Mouse (Mus musculus) liver, embryonic 11.5 days (tissue): ENCODE measurements around the gene Col6a3. TPM values are rescaled to one million over a fixed set of nuclear protein-coding genes. Genes with fewer than 3 reads are reported as not detected.
A peak's percentile ranks its signal among the peaks of the same experiment; 100 is the strongest.

Source experiments
- ATAC-seq: fragments of 200-750 bp; cut with Nextera tagmentation; replicated peaks from 2 replicates; pipeline ENCODE4 v1.8.0; 2017; ENCODE audit warnings: moderate number of reproducible peaks, mild to moderate bottlenecking, moderate TSS enrichment, moderate library complexity; ENCODE audit not compliant: low FRiP score
- DNase-seq: peaks from one replicate; pipeline ENCODE4 v3.0.0-alpha.2; 2017; ENCODE audit warnings: low spot score
- H3K27ac ChIP-seq: fragments of 300-500 bp; sonication (generic); 2 replicates; pipeline ENCODE4 v1.5.1; 2014; ENCODE audit warnings: mild to moderate bottlenecking, low read depth, low read length, control low read depth
- H3K27me3 ChIP-seq: fragments of 300-500 bp; sonication (generic); replicated peaks from 2 replicates; pipeline ENCODE4 v1.6.1; 2014; ENCODE audit warnings: low read length, mixed read lengths; ENCODE audit not compliant: control insufficient read depth, insufficient read depth
- H3K36me3 ChIP-seq: fragments of 300-500 bp; sonication (generic); 2 replicates; pipeline ENCODE4 v1.6.1; 2014; ENCODE audit warnings: mild to moderate bottlenecking, low read length, moderate library complexity, mixed read lengths; ENCODE audit not compliant: control insufficient read depth, insufficient read depth
- H3K4me1 ChIP-seq: fragments of 300-500 bp; sonication (generic); replicated peaks from 2 replicates; pipeline ENCODE4 v1.6.1; 2014; ENCODE audit warnings: low read length, mixed read lengths; ENCODE audit not compliant: control insufficient read depth, insufficient read depth
- H3K4me2 ChIP-seq: fragments of 300-500 bp; sonication (generic); 2 replicates; pipeline ENCODE4 v1.6.1; 2014; ENCODE audit warnings: mild to moderate bottlenecking, control low read depth, moderate library complexity
- H3K4me3 ChIP-seq: fragments of 300-500 bp; sonication (generic); 2 replicates; pipeline ENCODE4 v1.5.1; 2014; ENCODE audit warnings: low read depth, low read length, control low read depth
- H3K9ac ChIP-seq: fragments of 300-500 bp; sonication (generic); 2 replicates; pipeline ENCODE4 v1.6.1; 2014; ENCODE audit warnings: low read depth, low read length, control low read depth
- H3K9me3 ChIP-seq: fragments of 300-500 bp; sonication (generic); 2 replicates; pipeline ENCODE4 v1.6.1; 2016; ENCODE audit warnings: low read length, inconsistent platforms, mixed read lengths; ENCODE audit not compliant: control insufficient read depth
- WGBS: fragments of 180-500 bp; shearing (Covaris S2); extraction: QIAGEN DNeasy Blood & Tissue Kit; methylation state at CpG from one replicate; pipeline ENCODE4 v1.1.7; 2014; 5-methylcytosine and 5-hydroxymethylcytosine counted together
- polyA plus RNA-seq: library from polyadenylated mRNA; unstranded; fragments of >200 nt; fragmentation: Nextera tagmentation; extraction: Ambion mirVana; gene quantifications from 2 replicates; pipeline ENCODE4 v1.2.1, GENCODE M21; 2014

Gene Col6a3
- polyA plus RNA-seq, 1 experiment from 2014 or later: 13.1 TPM

- Histone ChIP-seq H3K4me3 (no peak overlapping the region), H3K4me1 (no peaks in the 10 kb centered on the region), H3K36me3 (no peaks in the 10 kb centered on the region), H3K9ac (no peak overlapping the region), H3K4me2 (no peak overlapping the region), H3K27ac (no peak overlapping the region), H3K27me3 (no peaks in the 10 kb centered on the region; the same call in 1 of the 2 replicates), H3K9me3 (no peaks in the 10 kb centered on the region)
- DNase-seq (no peak), ATAC-seq (no peak)
- WGBS: 36% methylated on average over 8 of the region's 8 CpGs
These were observed 6.1 kb upstream of the Col6a3 start for GRCm38 (mm10) chr1:90849836-90850235.

GRCm38 (mm10) chr1:90845206-90845605 is 1.4 kb upstream of the Col6a3 start:
- no peaks in the 10 kb centered on the region for H3K4me1 ChIP-seq
- no peaks in the 10 kb centered on the region for H3K9me3 ChIP-seq
- H3K27ac ChIP-seq: no peak overlapping the region
- no peaks in the 10 kb centered on the region for H3K36me3 ChIP-seq
- H3K4me2 ChIP-seq: no peak overlapping the region
- WGBS: 65% methylated on average over 10 of the region's 10 CpGs
- H3K9ac ChIP-seq: no peak overlapping the region
- no peaks in the 10 kb centered on the region for H3K27me3 ChIP-seq
- no peak overlapping the region for H3K4me3 ChIP-seq
- ATAC-seq (no peak), DNase-seq (no peak)

GRCm38 (mm10) chr1:90842789-90843587 is 783 bp downstream of the Col6a3 start:
- 74% methylated on average over 9 of the region's 9 CpGs for WGBS
- Histone ChIP-seq H3K9me3 (no peaks in the 10 kb centered on the region), H3K27me3 (no peaks in the 10 kb centered on the region), H3K9ac (no peak overlapping the region), H3K4me2 (peak overlapping the region; percentile 27), H3K4me3 (peak overlapping the region; percentile 0; the same call in 1 of the 2 replicates), H3K4me1 (no peaks in the 10 kb centered on the region), H3K27ac (no peak overlapping the region), H3K36me3 (no peaks in the 10 kb centered on the region)
- ATAC-seq (no peak), DNase-seq (no peak)

GRCm38 (mm10) chr1:90840250-90840649 is 3.5 kb downstream of the Col6a3 start:
- 5% methylated on average over 4 of the region's 4 CpGs for WGBS
- no peak overlapping the region for H3K9ac ChIP-seq
- H3K9me3 ChIP-seq: no peaks in the 10 kb centered on the region
- ATAC-seq (no peak), DNase-seq (no peak)
- no peaks in the 10 kb centered on the region for H3K4me1 ChIP-seq
- H3K4me2 ChIP-seq: no peak overlapping the region
- H3K27me3 ChIP-seq: no peaks in the 10 kb centered on the region
- H3K27ac ChIP-seq: no peak overlapping the region
- H3K36me3 ChIP-seq: no peaks in the 10 kb centered on the region
- no peak overlapping the region for H3K4me3 ChIP-seq

GRCm38 (mm10) chr1:90838657-90839056 is 5.1 kb downstream of the Col6a3 start:
- DNase-seq (no peak), ATAC-seq (no peak)
- no peaks in the 10 kb centered on the region for H3K4me1 ChIP-seq
- no peak overlapping the region for H3K9ac ChIP-seq
- 67% methylated on average over 4 of the region's 4 CpGs for WGBS
- H3K9me3 ChIP-seq: no peaks in the 10 kb centered on the region
- H3K4me2 ChIP-seq: no peak overlapping the region
- H3K27me3 ChIP-seq: no peaks in the 10 kb centered on the region
- H3K4me3 ChIP-seq: no peak overlapping the region
- H3K36me3 ChIP-seq: no peaks in the 10 kb centered on the region
- H3K27ac ChIP-seq: no peak overlapping the region

- H3K4me3 ChIP-seq: no peak overlapping the region
- ATAC-seq (no peak), DNase-seq (no peak)
- H3K9ac ChIP-seq: no peak overlapping the region
- no peaks in the 10 kb centered on the region for H3K4me1 ChIP-seq
- H3K9me3 ChIP-seq: no peaks in the 10 kb centered on the region
- no peak overlapping the region for H3K4me2 ChIP-seq
- no peaks in the 10 kb centered on the region for H3K27me3 ChIP-seq
- H3K36me3 ChIP-seq: no peaks in the 10 kb centered on the region
- H3K27ac ChIP-seq: no peak overlapping the region
- 65% methylated on average over 12 of the region's 12 CpGs for WGBS
These were observed 5.5 kb downstream of the Col6a3 start for GRCm38 (mm10) chr1:90838221-90838620.

- Histone ChIP-seq H3K4me3 (no peak overlapping the region), H3K9me3 (no peaks in the 10 kb centered on the region), H3K4me2 (no peak overlapping the region), H3K27me3 (no peaks in the 10 kb centered on the region), H3K36me3 (no peaks in the 10 kb centered on the region), H3K27ac (no peak overlapping the region), H3K9ac (no peak overlapping the region), H3K4me1 (no peaks in the 10 kb centered on the region)
- no peak for DNase-seq
- WGBS: 51% methylated on average over 5 of the region's 5 CpGs
- no peak for ATAC-seq
These were observed 7.5 kb downstream of the Col6a3 start for GRCm38 (mm10) chr1:90836178-90836740.

- H3K4me1 ChIP-seq: no peaks in the 10 kb centered on the region
- WGBS: 60% methylated on average over 6 of the region's 6 CpGs
- ATAC-seq (no peak), DNase-seq (no peak)
- H3K9me3 ChIP-seq: no peaks in the 10 kb centered on the region
- no peak overlapping the region for H3K4me2 ChIP-seq
- H3K4me3 ChIP-seq: no peak overlapping the region
- no peaks in the 10 kb centered on the region for H3K36me3 ChIP-seq
- H3K27ac ChIP-seq: no peak overlapping the region
- no peak overlapping the region for H3K9ac ChIP-seq
- no peaks in the 10 kb centered on the region for H3K27me3 ChIP-seq
These were observed 9.1 kb downstream of the Col6a3 start for GRCm38 (mm10) chr1:90834701-90835100.

GRCm38 (mm10) chr1:90830006-90830405 is 13.8 kb downstream of the Col6a3 start:
- DNase-seq: no peak
- Histone ChIP-seq H3K4me2 (no peak overlapping the region), H3K27me3 (no peaks in the 10 kb centered on the region; the same call in 1 of the 2 replicates), H3K4me1 (no peaks in the 10 kb centered on the region), H3K27ac (no peak overlapping the region), H3K4me3 (no peak overlapping the region), H3K9me3 (no peaks in the 10 kb centered on the region), H3K9ac (no peak overlapping the region), H3K36me3 (no peaks in the 10 kb centered on the region)
- ATAC-seq: no peak
- WGBS: 58% methylated on average over 6 of the region's 6 CpGs
